Comparison of ENCODE assay signal across 9 mouse cellular contexts in the genomic region with DNA sequence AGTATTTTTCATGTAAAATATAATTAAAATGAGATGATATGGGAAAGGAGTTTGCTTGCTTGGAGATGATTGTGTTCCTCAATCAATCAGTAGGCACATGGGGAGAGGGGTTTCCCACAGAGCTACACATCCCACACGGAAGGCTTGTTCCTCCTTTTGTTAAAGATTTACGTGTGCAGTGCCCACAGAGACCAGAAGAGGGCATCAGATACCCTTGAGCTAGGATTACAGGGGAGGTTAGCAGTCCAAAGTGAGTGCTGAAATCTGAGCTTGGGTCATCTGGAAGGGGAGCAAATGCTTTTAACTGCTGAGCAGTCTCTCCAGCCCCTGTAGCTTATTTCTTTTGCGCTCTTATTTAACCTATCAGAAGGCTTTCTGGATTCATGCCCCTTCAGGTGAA. TPM values are rescaled to one million over a fixed set of nuclear protein-coding genes. Genes with fewer than 3 reads are reported as not detected.
DNase-seq lines count a peak whose midpoint lies in the region; ATAC-seq and TF ChIP-seq lines count a peak whose summit lies in the region.
"Had no signal": no experiment of that assay in that cellular context is flagged by ENCODE, and none has a peak within 500 bp of the region (broad histone marks: within the 10 kb centered on the region; RNA-seq: fewer than 3 reads in every experiment).

No protein-coding gene starts in this region.

- peak; percentile 73 for TF ChIP-seq CTCF in heart, adult 2 months (IDR thresholded peaks at IDR 0.05)

- no peak overlapping the region for H3K9ac ChIP-seq in heart, adult 2 months (ENCODE audit: low read depth, low read length)

- no peaks in the 10 kb centered on the region for H3K36me3 ChIP-seq in heart, adult 2 months (ENCODE audit: control insufficient read depth, insufficient read depth, low read length)

- WGBS in heart, adult 2 months = 35% methylated on average over 3 of the region's 3 CpGs

- peak in 1 of 2 experiments; percentile 24 for DNase-seq in heart, adult 2 months
- DNase-seq in heart, adult 11 months = no peak
- peak; percentile 38 for DNase-seq in right cerebral cortex, postnatal 14 days
- no peak for DNase-seq in right cerebral cortex, adult 18-20 months
- peak; percentile 28 for DNase-seq in lung, postnatal 25 days (ENCODE audit: low spot score)
- DNase-seq in thymus, postnatal 4 days = peak; percentile 65
- no peak for DNase-seq in urinary bladder, postnatal 14 days (ENCODE audit: low spot score)

- no peak for TF ChIP-seq POLR2A in heart, adult 2 months (IDR thresholded peaks at IDR 0.05; ENCODE audit: insufficient read depth, low read depth, low read length)

- H3K4me3 ChIP-seq in heart, adult 2 months = no peak overlapping the region

- TF ChIP-seq EP300 in heart, adult 2 months (IDR thresholded peaks at IDR 0.05; ENCODE audit: insufficient read depth, low read depth, low read length) = no peak

- no peaks in the 10 kb centered on the region for H3K4me1 ChIP-seq in heart, adult 2 months (ENCODE audit: control insufficient read depth, insufficient read depth, low read length)

- intact Hi-C loops in heart, adult 2 months (cut with DNase I) = loop anchor here (2.0 to 5.0 kb wide), 2 partner anchors 64 to 341 kb away; no protein-coding TSS in a partner anchor

- H3K27ac ChIP-seq in heart, adult 2 months = no peak overlapping the region

- peak; percentile 62; the same call in 1 of the 2 replicates for ATAC-seq in erythroid progenitor cell, adult 5-6 weeks (replicated peaks; ENCODE audit: low FRiP score, poor library complexity, severe bottlenecking)

- H3K27me3 ChIP-seq in heart, adult 2 months (ENCODE audit: control insufficient read depth, insufficient read depth, low read length) = no peaks in the 10 kb centered on the region

- no peaks in the 10 kb centered on the region for H3K79me2 ChIP-seq in heart, adult 2 months (replicated peaks; ENCODE audit: control insufficient read depth, insufficient read depth, low read length)

RNA-seq across cellular contexts. Expression of gene Figla, which starts 5.0 kb away (rescaled TPM):
- not detected for total RNA-seq in heart, adult 2 months (2021)
- not detected in 2 replicates for polyA plus RNA-seq in heart, adult 2 months (2012; rRNA removed)
- total RNA-seq in erythroid progenitor cell, adult 5-6 weeks (2015; ENCODE audit: low replicate concordance) = not detected in 2 replicates
- not detected in 2 replicates for total RNA-seq in erythroid progenitor cell, adult 5-6 weeks (2017; ENCODE audit: low replicate concordance)
- polyA plus RNA-seq: stomach, embryonic 14.5 days had no signal

RNA-seq across cellular contexts. Expression of gene Add2, which starts 7.5 kb away (rescaled TPM):
- under 1 TPM; 0.16 to 0.39 TPM for total RNA-seq in heart, adult 2 months (2021)
- polyA plus RNA-seq in heart, adult 2 months (2012; rRNA removed) = 0.25 and 0.47 TPM in 2 replicates
- total RNA-seq in erythroid progenitor cell, adult 5-6 weeks (2015; ENCODE audit: low replicate concordance) = 138 and 175 TPM in 2 replicates
- 251 and 282 TPM in 2 replicates for total RNA-seq in erythroid progenitor cell, adult 5-6 weeks (2017; ENCODE audit: low replicate concordance)

RNA-seq across cellular contexts. Expression of gene Dusp11, which starts 59.5 kb away (rescaled TPM):
- 10 to 100 TPM; 38.0 to 41.8 TPM for total RNA-seq in heart, adult 2 months (2021)
- polyA plus RNA-seq in heart, adult 2 months (2012; rRNA removed) = 26.0 and 52.4 TPM in 2 replicates
- total RNA-seq in erythroid progenitor cell, adult 5-6 weeks (2015; ENCODE audit: low replicate concordance) = 100 and 107 TPM in 2 replicates
- 35.4 and 47.7 TPM in 2 replicates for total RNA-seq in erythroid progenitor cell, adult 5-6 weeks (2017; ENCODE audit: low replicate concordance)

Comparison
In these comparisons a context has a peak if more than half of its experiments do, and no peak if none do; other contexts are left out.
1. DNase-seq: peak in right cerebral cortex, postnatal 14 days (single experiment), lung, postnatal 25 days (single experiment) and thymus, postnatal 4 days (single experiment); none in heart, adult 11 months (single experiment), right cerebral cortex, adult 18-20 months (single experiment) and urinary bladder, postnatal 14 days (single experiment).
2. RNA of gene Add2, which starts 7.5 kb away (total RNA-seq): 138 to 282 TPM in erythroid progenitor cell, adult 5-6 weeks; 0.16 to 0.39 TPM in heart, adult 2 months; every median in the first group is over 100 times any median in the second.